Mouse (Mus musculus) spleen, adult 2 months (tissue): Measurements from ENCODE around the gene Btbd1.

Source experiments
- CTCF ChIP-seq: fragments of 200-500 bp; IDR thresholded peaks from 2 replicates; pipeline ENCODE4 v1.5.1; 2011; ENCODE audit warnings: mild to moderate bottlenecking, inconsistent platforms; ENCODE audit not compliant: insufficient read depth, insufficient read length, insufficient replicate concordance; ENCODE audit errors: extremely low read depth
- POLR2A ChIP-seq: fragments of 200-500 bp; IDR thresholded peaks from 2 replicates; pipeline ENCODE4 v1.6.1; 2011; ENCODE audit warnings: low read depth, low read length, inconsistent platforms

- TF ChIP-seq POLR2A (no peak), CTCF (no peak)
Measured at GRCm38 (mm10) chr7:81775325-81775724, 53.9 kb downstream of the Btbd1 start.
